ENCODE assay signal across 10 mouse cellular contexts in the genomic region with DNA sequence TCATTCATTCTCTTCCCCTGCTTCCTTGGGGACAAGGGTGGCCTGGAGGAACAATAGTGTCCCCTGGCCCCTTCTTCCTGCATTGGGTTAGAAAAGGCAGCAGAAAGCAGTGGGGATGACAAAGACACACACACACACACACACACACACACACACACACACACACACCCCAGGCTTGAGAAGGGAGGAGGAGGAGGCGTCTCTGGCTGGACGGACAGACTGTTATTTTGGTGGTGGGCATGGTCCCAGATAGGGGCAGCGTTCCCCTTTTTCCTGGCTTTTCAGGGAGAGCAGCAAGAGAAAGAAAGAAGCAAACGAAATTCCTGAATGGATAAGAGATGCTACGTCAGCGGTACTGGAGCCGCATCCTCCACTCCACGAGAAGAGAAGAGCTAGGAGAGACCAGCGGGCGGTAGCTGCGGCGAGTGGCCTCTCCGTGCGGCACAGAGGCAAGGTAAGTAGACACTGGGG. TPM values are rescaled to one million over a fixed set of nuclear protein-coding genes. Genes with fewer than 3 reads are reported as not detected.
DNase-seq lines count a peak whose midpoint lies in the region; ATAC-seq lines count a peak whose summit lies in the region.
"Had no signal": no experiment of that assay in that cellular context is flagged by ENCODE, and none has a peak within 500 bp of the region (broad histone marks: within the 10 kb centered on the region; RNA-seq: fewer than 3 reads in every experiment).

No protein-coding gene starts in this region.

- H3K4me1 ChIP-seq in hindbrain, embryonic 10.5 days (replicated peaks): peaks cover 68% of the 10 kb centered on the region
- H3K4me1 ChIP-seq in midbrain, embryonic 11.5 days (ENCODE audit: control insufficient read depth, insufficient read depth, low read length): peaks cover 34% of the 10 kb centered on the region

- ATAC-seq in frontal cortex, adult (ENCODE audit: low TSS enrichment): peak; percentile 50
- peak; percentile 12; the same call in 1 of the 2 replicates for ATAC-seq in midbrain, embryonic 11.5 days (ENCODE audit: low FRiP score)
- no peak for ATAC-seq in monocyte, adult 5-6 weeks (replicated peaks; ENCODE audit: insufficient number of reproducible peaks, low FRiP score, low TSS enrichment, poor library complexity, severe bottlenecking)

- no peak for DNase-seq in frontal cortex, postnatal 25 days (ENCODE audit: low spot score in 2 of 2)
- peak; percentile 47 for DNase-seq in hindbrain, embryonic 10.5 days (ENCODE audit: low spot score)
- DNase-seq in midbrain, embryonic 11.5 days (ENCODE audit: low spot score, missing footprints): peak; percentile 93
- DNase-seq in right cerebral cortex, postnatal 25 days: peak; percentile 74
- no peak for DNase-seq in kidney, adult 11 months
- DNase-seq in adrenal gland, postnatal 14 days: no peak

- no peaks in the 10 kb centered on the region for H3K9me3 ChIP-seq in hindbrain, embryonic 10.5 days
- no peaks in the 10 kb centered on the region for H3K9me3 ChIP-seq in midbrain, embryonic 11.5 days (ENCODE audit: control insufficient read depth, low read length)
- H3K9me3 ChIP-seq: limb, embryonic 13.5 days had no signal

- peak overlapping the region; percentile 86 for H3K27ac ChIP-seq in hindbrain, embryonic 10.5 days
- peak overlapping the region; percentile 89 for H3K27ac ChIP-seq in midbrain, embryonic 11.5 days (ENCODE audit: low read depth, low read length)
- H3K27ac ChIP-seq: limb, embryonic 13.5 days had no signal

- peak overlapping the region; percentile 72 for H3K9ac ChIP-seq in midbrain, embryonic 11.5 days (ENCODE audit: low read length)
- H3K9ac ChIP-seq: limb, embryonic 13.5 days had no signal

- H3K36me3 ChIP-seq in hindbrain, embryonic 10.5 days: no peaks in the 10 kb centered on the region
- H3K36me3 ChIP-seq in midbrain, embryonic 11.5 days (ENCODE audit: control insufficient read depth, insufficient read depth, low read length): no peaks in the 10 kb centered on the region
- H3K36me3 ChIP-seq: limb, embryonic 13.5 days had no signal

- H3K27me3 ChIP-seq in hindbrain, embryonic 10.5 days (ENCODE audit: insufficient read depth, poor library complexity, severe bottlenecking): peaks cover 100% of the 10 kb centered on the region
- peaks cover 99% of the 10 kb centered on the region for H3K27me3 ChIP-seq in midbrain, embryonic 11.5 days (ENCODE audit: control insufficient read depth, insufficient read depth, low read length)

- H3K4me3 ChIP-seq in hindbrain, embryonic 10.5 days: peak overlapping the region; percentile 48
- H3K4me3 ChIP-seq in midbrain, embryonic 11.5 days (ENCODE audit: low read depth, low read length): peak overlapping the region; percentile 44
- H3K4me3 ChIP-seq: limb, embryonic 13.5 days had no signal

- peak overlapping the region; percentile 44 for H3K4me2 ChIP-seq in midbrain, embryonic 11.5 days
- H3K4me2 ChIP-seq: limb, embryonic 13.5 days had no signal

- under 1% methylated on average over 14 of the region's 14 CpGs for WGBS in hindbrain, embryonic 10.5 days
- 2% methylated on average over 14 of the region's 14 CpGs for WGBS in midbrain, embryonic 11.5 days

RNA-seq across cellular contexts. Expression of a gene that starts 47.6 kb away (rescaled TPM):
- not detected in 2 replicates for polyA plus RNA-seq in hindbrain, embryonic 10.5 days (2016; fragmentation: Nextera tagmentation; extraction: Ambion mirVana)
- 0.15 TPM in 1 of 2 replicates, not detected in the other for polyA plus RNA-seq in midbrain, embryonic 11.5 days (2014; fragmentation: Nextera tagmentation; extraction: Ambion mirVana)
- total RNA-seq in monocyte, adult 5-6 weeks (2017): not detected in 3 replicates
- 0.86 and 2.1 TPM in 2 replicates for total RNA-seq in adrenal gland, postnatal 14 days (2021)
- polyA plus RNA-seq: heart, postnatal 0 days had no signal

Comparison
In these comparisons a context has a peak if more than half of its experiments do, and no peak if none do; other contexts are left out.
1. DNase-seq: peak in hindbrain, embryonic 10.5 days (single experiment), midbrain, embryonic 11.5 days (single experiment) and right cerebral cortex, postnatal 25 days (single experiment); none in frontal cortex, postnatal 25 days (0 of 2), kidney, adult 11 months (single experiment) and adrenal gland, postnatal 14 days (single experiment).